In the genomic region with DNA sequence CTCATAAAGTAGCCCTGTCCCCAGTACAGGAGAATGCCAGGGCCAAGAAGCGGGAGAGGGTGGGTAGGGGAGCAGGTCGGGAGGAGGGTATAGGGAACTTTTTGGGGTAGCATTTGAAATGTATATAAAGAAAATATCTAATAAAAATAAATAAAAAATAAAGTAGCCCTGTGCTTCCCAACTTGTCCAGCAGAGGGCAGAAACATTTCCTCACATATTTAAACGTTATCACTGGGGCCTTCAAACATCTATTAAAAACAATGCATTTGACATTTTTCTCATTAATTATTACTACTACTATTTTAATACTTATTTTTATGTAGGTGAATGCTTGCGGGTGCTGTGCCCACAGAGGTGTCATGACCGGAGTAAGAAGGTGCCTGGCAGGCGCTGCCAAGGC, we compare ENCODE assay signal across 16 mouse cellular contexts. TPM values are rescaled to one million over a fixed set of nuclear protein-coding genes. Genes with fewer than 3 reads are reported as not detected.
A peak's percentile ranks its signal among the peaks of the same experiment; 100 is the strongest.
DNase-seq lines count a peak whose midpoint lies in the region; ATAC-seq and TF ChIP-seq lines count a peak whose summit lies in the region.
"Had no signal": no experiment of that assay in that cellular context is flagged by ENCODE, and none has a peak within 500 bp of the region (broad histone marks: within the 10 kb centered on the region; RNA-seq: fewer than 3 reads in every experiment).

No protein-coding gene starts in this region.

- TF ChIP-seq CTCF in forebrain, postnatal 0 days (IDR thresholded peaks at IDR 0.05; ENCODE audit: low read depth): peak; percentile 58
- peak; percentile 86 for TF ChIP-seq CTCF in layer of hippocampus, adult 2 months (conservative IDR thresholded peaks at IDR 0.05)

- no peak for DNase-seq in forebrain, postnatal 0 days
- DNase-seq in layer of hippocampus, adult 2 months (ENCODE audit: low spot score in 2 of 2): no peak
- DNase-seq in layer of hippocampus, postnatal 36 days: no peak
- peak; percentile 50 to 54 for DNase-seq in B cell, adult 2 months
- peak; percentile 30 for DNase-seq in adipocyte (ENCODE audit: low spot score)
- DNase-seq in frontal cortex, postnatal 25 days (ENCODE audit: low spot score in 2 of 2): no peak
- DNase-seq: cerebellum, adult 11 months had no signal

- WGBS in forebrain, postnatal 0 days: 56% methylated on average over 6 of the region's 6 CpGs
- 59% methylated on average over 6 of the region's 6 CpGs for WGBS in forebrain, embryonic 16.5 days

- H3K27me3 ChIP-seq in forebrain, postnatal 0 days (ENCODE audit: insufficient read depth, low read length): no peaks in the 10 kb centered on the region
- H3K27me3 ChIP-seq in forebrain, embryonic 16.5 days (replicated peaks; ENCODE audit: control insufficient read depth, insufficient read depth, low read length): no peaks in the 10 kb centered on the region
- H3K27me3 ChIP-seq: embryonic facial prominence, embryonic 15.5 days had no signal

- no peak overlapping the region for H3K4me2 ChIP-seq in forebrain, postnatal 0 days (ENCODE audit: low read depth)
- no peak overlapping the region for H3K4me2 ChIP-seq in forebrain, embryonic 16.5 days (ENCODE audit: low read length)
- H3K4me2 ChIP-seq: embryonic facial prominence, embryonic 15.5 days; heart, embryonic 15.5 days had no signal

- ATAC-seq in forebrain, postnatal 0 days: no peak
- ATAC-seq in forebrain, embryonic 16.5 days: no peak
- no peak for ATAC-seq in megakaryocyte-erythroid progenitor cell, adult 5-6 weeks (replicated peaks; ENCODE audit: low FRiP score, low TSS enrichment, poor library complexity, severe bottlenecking)

- H3K4me3 ChIP-seq in forebrain, postnatal 0 days (ENCODE audit: low read depth, low read length): no peak overlapping the region
- no peak overlapping the region for H3K4me3 ChIP-seq in forebrain, embryonic 16.5 days (replicated peaks; ENCODE audit: low read length)
- no peak overlapping the region for H3K4me3 ChIP-seq in layer of hippocampus, adult 2 months
- H3K4me3 ChIP-seq: embryonic facial prominence, embryonic 15.5 days; heart, embryonic 15.5 days had no signal

- no peaks in the 10 kb centered on the region for H3K9me3 ChIP-seq in forebrain, postnatal 0 days (ENCODE audit: low read length)
- no peaks in the 10 kb centered on the region for H3K9me3 ChIP-seq in forebrain, embryonic 16.5 days (ENCODE audit: control insufficient read depth, low read length)
- H3K9me3 ChIP-seq: embryonic facial prominence, embryonic 15.5 days; G1E; heart, embryonic 15.5 days had no signal

- H3K27ac ChIP-seq in forebrain, postnatal 0 days (ENCODE audit: low read depth, low read length): no peak overlapping the region
- H3K27ac ChIP-seq in forebrain, embryonic 16.5 days (ENCODE audit: low read length): no peak overlapping the region
- H3K27ac ChIP-seq in layer of hippocampus, adult 2 months: no peak overlapping the region
- H3K27ac ChIP-seq: embryonic facial prominence, embryonic 15.5 days; heart, embryonic 15.5 days had no signal

- peaks cover 10% of the 10 kb centered on the region for H3K36me3 ChIP-seq in forebrain, postnatal 0 days (ENCODE audit: insufficient read depth)
- H3K36me3 ChIP-seq in forebrain, embryonic 16.5 days (ENCODE audit: control insufficient read depth, insufficient read depth): peaks cover 9% of the 10 kb centered on the region

- H3K4me1 ChIP-seq in forebrain, postnatal 0 days (ENCODE audit: insufficient read depth): peaks cover 2% of the 10 kb centered on the region; the same call in 1 of the 2 replicates
- H3K4me1 ChIP-seq in forebrain, embryonic 16.5 days (replicated peaks; ENCODE audit: control insufficient read depth, insufficient read depth, low read length): peaks cover 14% of the 10 kb centered on the region

- H3K9ac ChIP-seq in forebrain, postnatal 0 days: no peak overlapping the region
- no peak overlapping the region for H3K9ac ChIP-seq in forebrain, embryonic 16.5 days (replicated peaks; ENCODE audit: low read depth, low read length)
- H3K9ac ChIP-seq: embryonic facial prominence, embryonic 15.5 days; heart, embryonic 15.5 days had no signal

RNA-seq across cellular contexts. Expression of a gene that starts 1.9 kb away (rescaled TPM):
- 20.2 and 29.5 TPM in 2 replicates for total RNA-seq in forebrain, postnatal 0 days (2014; rRNA removed)
- polyA plus RNA-seq in forebrain, postnatal 0 days (2015; fragmentation: Nextera tagmentation; extraction: Ambion mirVana): 19.5 and 20.4 TPM in 2 replicates
- polyA plus RNA-seq in forebrain, embryonic 16.5 days (2015; fragmentation: Nextera tagmentation; extraction: Ambion mirVana): 38.0 and 41.8 TPM in 2 replicates
- 10 to 100 TPM; 21.7 to 30.1 TPM for total RNA-seq in layer of hippocampus, adult 2 months (2021)
- total RNA-seq in layer of hippocampus, postnatal 36 days (2021): 10 to 100 TPM; 18.8 to 25.9 TPM
- 36.6 and 54.3 TPM in 2 replicates for total RNA-seq in megakaryocyte-erythroid progenitor cell, adult 5-6 weeks (2014; fragmentation: Nextera tagmentation)
- total RNA-seq in megakaryocyte-erythroid progenitor cell, adult 5-6 weeks (2017): 29.7 and 32.5 TPM in 2 replicates

RNA-seq across cellular contexts. Expression of a gene that starts 14.7 kb away (rescaled TPM):
- total RNA-seq in forebrain, postnatal 0 days (2014; rRNA removed): not detected in 2 replicates
- not detected in 2 replicates for polyA plus RNA-seq in forebrain, postnatal 0 days (2015; fragmentation: Nextera tagmentation; extraction: Ambion mirVana)
- polyA plus RNA-seq in forebrain, embryonic 16.5 days (2015; fragmentation: Nextera tagmentation; extraction: Ambion mirVana): not detected in 2 replicates
- total RNA-seq in layer of hippocampus, adult 2 months (2021): not detected
- not detected for total RNA-seq in layer of hippocampus, postnatal 36 days (2021)
- total RNA-seq in megakaryocyte-erythroid progenitor cell, adult 5-6 weeks (2014; fragmentation: Nextera tagmentation): not detected in 2 replicates
- total RNA-seq in megakaryocyte-erythroid progenitor cell, adult 5-6 weeks (2017): not detected in 2 replicates
- total RNA-seq: adrenal gland, postnatal 14 days; gastrocnemius, adult 18-20 months; left cerebral cortex, postnatal 36 days had no signal
- polyA plus RNA-seq: embryonic facial prominence, embryonic 15.5 days; G1E; heart, embryonic 15.5 days; lung, embryonic 16.5 days had no signal

RNA-seq across cellular contexts. Expression of a gene that starts 18.0 kb away (rescaled TPM):
- total RNA-seq in forebrain, postnatal 0 days (2014; rRNA removed): not detected in 2 replicates
- 0.18 TPM in 1 of 2 replicates, not detected in the other for polyA plus RNA-seq in forebrain, postnatal 0 days (2015; fragmentation: Nextera tagmentation; extraction: Ambion mirVana)
- not detected in 2 replicates for polyA plus RNA-seq in forebrain, embryonic 16.5 days (2015; fragmentation: Nextera tagmentation; extraction: Ambion mirVana)
- total RNA-seq in layer of hippocampus, adult 2 months (2021): under 1 TPM; 0.47 to 0.51 TPM
- not detected for total RNA-seq in layer of hippocampus, postnatal 36 days (2021)
- 0.57 and 2.0 TPM in 2 replicates for total RNA-seq in megakaryocyte-erythroid progenitor cell, adult 5-6 weeks (2014; fragmentation: Nextera tagmentation)
- not detected in 2 replicates for total RNA-seq in megakaryocyte-erythroid progenitor cell, adult 5-6 weeks (2017)
- total RNA-seq: adrenal gland, postnatal 14 days; G1E; gastrocnemius, adult 18-20 months; left cerebral cortex, postnatal 36 days had no signal
- polyA plus RNA-seq: embryonic facial prominence, embryonic 15.5 days; G1E; heart, embryonic 15.5 days; lung, embryonic 16.5 days had no signal

RNA-seq across cellular contexts. Expression of a gene that starts 26.5 kb away (rescaled TPM):
- total RNA-seq in forebrain, postnatal 0 days (2014; rRNA removed): 6.0 and 9.9 TPM in 2 replicates
- polyA plus RNA-seq in forebrain, postnatal 0 days (2015; fragmentation: Nextera tagmentation; extraction: Ambion mirVana): 6.0 and 8.1 TPM in 2 replicates
- polyA plus RNA-seq in forebrain, embryonic 16.5 days (2015; fragmentation: Nextera tagmentation; extraction: Ambion mirVana): 11.4 and 11.7 TPM in 2 replicates
- 10 to 100 TPM; 48.3 to 50.2 TPM for total RNA-seq in layer of hippocampus, adult 2 months (2021)
- total RNA-seq in layer of hippocampus, postnatal 36 days (2021): 10 to 100 TPM; 48.8 to 51.1 TPM
- total RNA-seq in megakaryocyte-erythroid progenitor cell, adult 5-6 weeks (2014; fragmentation: Nextera tagmentation): 83.2 and 90.6 TPM in 2 replicates
- 10.4 and 11.1 TPM in 2 replicates for total RNA-seq in megakaryocyte-erythroid progenitor cell, adult 5-6 weeks (2017)

Comparison
In these comparisons a context has a peak if more than half of its experiments do, and no peak if none do; other contexts are left out.
1. DNase-seq: peak in B cell, adult 2 months (2 of 2) and adipocyte (single experiment); none in forebrain, postnatal 0 days (single experiment), layer of hippocampus, adult 2 months (0 of 2), layer of hippocampus, postnatal 36 days (0 of 2) and frontal cortex, postnatal 25 days (0 of 2).